Mouse (Mus musculus) liver, postnatal 0 days (tissue): ENCODE measurements around the gene Vcp.
"Not testable (repeated sequence)": the region's sequence is repeated elsewhere in the genome, so short reads cannot be mapped to it uniquely, and the experiment has no call there.

Source experiments
- CTCF ChIP-seq: sonication (generic); IDR thresholded peaks from 2 replicates; pipeline ENCODE4 v1.5.1; 2016; ENCODE audit warnings: antibody characterized with exemption, low read depth
- EP300 ChIP-seq: IDR thresholded peaks from 2 replicates; pipeline ENCODE4 v1.6.1; 2016; ENCODE audit warnings: antibody characterized with exemption, low read depth, mild to moderate bottlenecking

- TF ChIP-seq CTCF, EP300: not testable (repeated sequence)
These were observed 19.8 kb downstream of the Vcp start for GRCm38 (mm10) chr4:42980467-42980866.
